Mouse (Mus musculus): Measurements from ENCODE around the gene Ap3b2.
A peak's percentile ranks its signal among the peaks of the same experiment; 100 is the strongest.

DNA sequence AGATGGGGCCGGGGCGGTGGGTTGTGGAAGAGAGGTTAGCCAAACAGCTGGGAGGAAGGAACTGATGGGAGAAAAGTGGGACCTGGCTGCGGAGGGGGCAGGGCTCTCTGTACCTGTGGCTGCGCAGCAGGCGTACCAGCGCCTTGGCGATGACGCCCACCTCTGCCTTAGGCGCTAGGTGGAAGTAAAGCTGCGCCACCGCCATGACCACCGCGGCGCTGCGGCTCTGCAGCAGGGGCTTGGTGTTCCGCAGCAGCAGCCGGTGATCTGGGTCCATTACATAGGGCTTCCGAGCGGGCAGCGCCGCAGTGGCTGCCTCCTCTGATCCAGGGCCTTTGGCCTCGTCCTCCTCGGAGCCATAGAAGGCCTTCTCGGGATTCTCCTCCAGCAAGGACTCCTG, 16.9 kb downstream of the Ap3b2 start:
- TF ChIP-seq CTCF (IDR thresholded peaks at IDR 0.05; ENCODE audit: low read depth) (peak; percentile 33), EP300 (optimal IDR thresholded peaks at IDR 0.05) (no peak)

Measured in stomach, postnatal 0 days (tissue).